Mouse (Mus musculus): ENCODE measurements around the gene Cpt1b.
"Not testable (repeated sequence)": the region's sequence is repeated elsewhere in the genome, so short reads cannot be mapped to it uniquely, and the experiment has no call there.

Gene Cpt1b

DNA sequence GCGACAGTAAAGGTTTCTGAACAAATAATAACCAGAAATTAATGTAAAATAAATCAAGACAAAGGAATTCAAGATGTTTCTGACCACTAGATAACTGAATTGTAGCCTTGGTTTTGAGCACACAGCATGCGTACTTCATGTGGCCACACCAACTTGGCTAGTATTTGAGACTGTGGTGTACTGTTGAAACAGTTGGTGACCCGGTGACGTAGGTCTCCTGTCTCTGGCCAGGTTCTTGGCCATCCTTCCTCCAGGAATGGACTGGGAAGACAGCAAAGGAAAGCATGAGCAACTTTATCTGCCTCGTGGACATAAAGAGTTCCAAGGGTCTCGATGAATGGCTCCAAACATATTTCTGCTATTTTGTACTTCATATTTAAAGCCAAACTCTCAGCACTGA, 6.1 kb upstream of the Cpt1b start:
- no peak for DNase-seq (ENCODE audit: low spot score)

DNA sequence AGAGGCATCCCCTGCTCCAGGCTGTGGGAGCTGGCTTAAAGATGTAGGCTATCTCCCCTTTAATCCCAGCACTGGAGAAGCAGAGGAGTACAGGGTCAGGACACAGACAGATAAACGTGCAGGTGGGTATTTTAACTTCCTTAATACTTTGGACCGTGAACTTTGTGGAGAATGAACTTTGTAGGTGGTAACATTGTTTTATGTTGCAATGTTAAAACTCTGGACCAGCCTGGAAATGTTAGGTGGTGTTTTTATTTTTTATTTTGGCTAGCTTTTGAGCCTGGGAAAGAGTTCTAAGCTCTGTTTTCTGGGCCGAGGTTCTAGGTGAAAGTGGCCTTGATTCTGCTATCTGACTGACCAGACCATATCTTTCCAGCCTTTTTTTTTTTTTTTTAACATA, 5.6 kb upstream of the Cpt1b start:
- DNase-seq (ENCODE audit: low spot score), result no peak

DNA sequence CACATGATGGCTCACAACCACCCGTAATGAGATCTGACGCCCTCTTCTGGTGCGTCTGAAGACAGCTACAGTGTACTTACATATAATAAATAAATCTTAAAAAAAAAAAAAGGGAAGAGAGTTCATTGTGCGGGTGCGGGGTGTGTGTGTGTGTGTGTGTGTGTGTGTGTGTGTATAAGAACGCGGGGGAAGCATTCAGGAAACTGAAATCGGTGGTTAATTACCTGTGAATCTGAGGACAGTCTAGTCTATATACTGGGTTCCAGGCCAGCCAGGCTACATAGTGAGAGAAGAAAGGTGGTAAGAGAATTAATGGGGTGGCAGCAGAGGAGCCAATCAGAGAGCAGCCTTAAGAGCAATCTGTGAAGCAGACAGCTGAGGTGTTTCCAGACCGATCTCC, 5.1 kb upstream of the Cpt1b start:
- not testable (repeated sequence) for DNase-seq (ENCODE audit: low spot score)

DNA sequence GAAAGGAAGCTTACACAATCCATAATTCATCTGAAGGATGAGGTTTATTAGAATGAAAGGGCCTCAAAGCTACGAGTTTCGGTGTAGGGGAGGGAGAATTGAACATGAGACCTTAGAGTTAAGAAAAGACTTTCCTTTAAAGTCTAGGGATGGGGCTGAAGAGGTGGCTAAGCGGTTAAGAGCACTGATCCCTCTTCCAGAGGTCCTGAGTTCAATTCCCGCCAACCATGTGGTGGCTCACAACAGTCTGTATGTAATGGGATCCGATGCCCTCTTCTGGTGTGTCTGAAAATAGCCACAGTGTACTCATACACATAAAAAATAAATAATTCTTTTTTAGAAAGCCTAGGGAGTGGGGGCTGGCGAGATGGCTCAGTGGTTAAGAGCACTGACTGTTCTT, 4.7 kb upstream of the Cpt1b start:
- no peak for DNase-seq (ENCODE audit: low spot score)

DNA sequence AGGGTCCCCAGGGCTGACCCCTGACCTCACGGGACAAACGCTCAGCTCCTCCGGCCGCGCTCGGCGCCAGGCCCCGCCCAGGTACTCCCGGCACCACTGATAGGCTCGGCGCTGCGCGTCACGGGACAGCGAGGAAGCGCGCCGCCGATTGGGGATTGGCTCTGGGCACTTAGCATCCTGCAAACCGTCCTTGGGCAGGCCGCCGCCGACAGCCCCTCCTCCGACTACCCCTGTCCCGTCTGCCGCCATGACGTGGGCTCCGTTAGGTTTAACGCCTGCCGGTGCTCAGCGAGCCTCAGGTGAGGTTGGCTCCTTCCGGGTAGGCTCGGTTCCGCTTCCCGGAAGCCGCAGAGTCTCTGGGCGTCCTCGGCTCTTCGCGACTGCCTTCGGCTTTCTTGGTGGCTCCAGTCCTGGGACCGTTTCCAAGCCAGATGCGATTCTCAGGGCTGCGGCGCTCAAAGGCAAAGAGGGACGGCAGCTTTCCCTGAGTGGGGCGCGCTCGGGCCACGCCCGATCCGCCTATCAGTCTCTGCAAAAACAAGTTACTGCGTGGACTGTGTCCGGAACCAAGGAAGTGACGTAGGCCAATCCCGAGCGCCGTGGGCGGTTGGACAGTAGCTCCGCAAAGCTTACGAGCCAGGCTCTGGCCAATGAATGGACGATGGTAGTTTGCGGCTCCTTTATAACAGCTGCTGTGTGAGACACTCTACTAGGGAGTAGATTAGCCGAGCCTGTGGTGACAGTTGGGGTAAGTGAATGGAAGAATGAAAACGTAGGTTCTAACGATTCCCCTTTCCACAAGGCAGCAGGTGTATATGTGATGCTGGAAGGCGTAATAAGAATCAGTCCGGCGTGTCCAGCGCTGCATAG, 3.9 kb upstream of the Cpt1b start, which contains the start of the genes C730034F03Rik, Gm44502 and Chkb:
Gene C730034F03Rik, plus strand, starts transcription at position 238 of the 870 bp plus-strand sequence.
Gene Gm44502, minus strand, starts transcription at position 345 of the 870 bp plus-strand sequence.
Gene Chkb, minus strand, starts transcription at position 557 of the 870 bp plus-strand sequence.
- DNase-seq (ENCODE audit: low spot score), result peak; percentile 94

DNA sequence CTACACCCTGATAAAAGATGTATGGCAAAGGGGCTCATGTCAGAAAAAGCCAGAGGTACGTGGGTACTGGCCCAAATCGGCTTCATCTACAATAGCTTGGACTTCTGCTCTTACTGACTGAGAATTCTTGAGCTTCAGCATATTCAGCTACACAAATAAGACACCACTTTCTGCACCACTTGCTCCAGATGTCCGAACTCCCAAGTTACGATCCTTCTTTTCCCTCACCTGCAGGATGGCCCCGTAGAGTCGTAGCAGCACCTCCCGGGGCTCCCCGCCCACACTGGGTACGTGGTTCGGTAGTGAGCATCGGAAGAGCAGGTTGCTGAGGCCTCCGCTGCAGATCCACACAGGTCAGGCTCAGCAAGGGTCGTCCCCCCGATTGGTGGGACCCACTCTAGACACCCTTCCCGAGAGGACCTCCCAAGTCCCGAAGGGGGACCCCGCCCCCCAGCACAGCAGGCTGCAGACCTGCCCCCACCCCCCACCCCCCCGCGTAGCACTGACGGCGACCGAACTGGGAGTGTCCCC, 3.2 kb upstream of the Cpt1b start:
- DNase-seq (ENCODE audit: low spot score), result no peak

DNA sequence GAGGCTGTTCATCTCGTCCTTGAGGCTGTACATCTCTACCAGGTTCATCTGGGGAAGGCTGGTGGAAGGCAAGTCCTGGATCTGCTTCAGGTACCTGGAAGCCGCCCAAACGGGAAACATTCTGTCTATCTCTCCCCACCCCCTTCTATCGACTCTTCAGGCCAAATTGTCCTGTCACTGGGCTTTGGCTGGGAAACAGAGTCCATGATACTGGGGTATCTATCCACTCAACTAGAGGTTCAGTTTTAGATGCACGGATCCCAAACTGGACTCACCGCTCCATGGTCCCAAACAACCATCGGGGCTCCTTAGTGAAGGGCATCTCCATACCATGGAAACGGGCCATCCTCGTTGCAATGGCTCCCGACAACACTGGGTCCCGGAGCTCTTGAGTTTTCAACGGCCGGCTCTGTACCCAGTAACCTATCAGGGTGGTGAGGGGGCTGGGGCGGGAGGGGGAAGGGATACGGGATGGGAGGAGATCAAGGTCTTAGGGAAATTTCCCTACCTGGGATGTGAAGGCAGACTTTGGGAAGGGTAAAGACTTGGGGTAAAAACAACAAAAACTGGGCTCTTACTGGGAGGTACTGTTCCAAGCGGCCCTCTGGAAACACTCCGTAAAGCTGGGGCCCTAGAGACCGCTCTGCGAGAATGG, 2.6 kb upstream of the Cpt1b start:
- DNase-seq (ENCODE audit: low spot score), result no peak

DNA sequence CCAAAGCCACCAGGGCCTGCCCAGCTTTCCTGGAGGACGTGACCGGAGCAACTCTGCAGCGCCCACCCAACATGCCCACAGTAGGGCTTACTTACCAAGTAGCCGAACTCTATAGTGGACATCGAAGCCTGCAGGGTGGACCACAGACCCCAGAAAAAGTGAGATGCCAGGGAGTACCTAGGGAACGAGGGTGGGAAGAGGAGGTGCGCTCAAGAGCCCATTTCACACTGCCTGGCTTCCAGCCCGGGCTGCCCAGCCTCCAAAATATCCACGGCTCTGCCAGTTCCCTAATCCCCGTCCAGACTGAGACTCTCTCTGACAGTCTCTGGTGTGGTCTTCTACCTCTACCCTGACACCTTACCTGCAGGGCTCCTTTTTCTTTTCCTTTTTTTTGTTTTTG, 1.1 kb upstream of the Cpt1b start:
- DNase-seq (ENCODE audit: low spot score), result no peak

DNA sequence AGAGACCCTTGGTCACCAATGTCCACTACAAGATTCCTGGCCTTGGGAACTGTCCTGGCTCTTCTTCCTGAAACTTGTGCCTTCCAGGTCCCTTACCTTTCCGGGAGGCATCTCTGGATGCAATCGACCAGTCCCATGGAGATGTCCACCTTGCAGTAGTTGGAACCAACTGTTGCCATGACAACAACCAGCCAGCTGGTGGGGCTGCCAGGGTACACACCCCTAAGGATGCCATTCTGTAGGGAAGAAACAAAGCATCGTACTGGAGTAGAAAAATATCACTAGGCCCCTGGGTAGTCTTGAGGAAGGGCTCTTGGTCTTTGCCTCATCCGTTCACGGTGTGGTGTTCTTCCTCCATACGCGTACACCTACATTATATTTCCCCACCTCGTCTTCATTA, 1.0 kb downstream of the Cpt1b start:
- DNase-seq (ENCODE audit: low spot score), result no peak

DNA sequence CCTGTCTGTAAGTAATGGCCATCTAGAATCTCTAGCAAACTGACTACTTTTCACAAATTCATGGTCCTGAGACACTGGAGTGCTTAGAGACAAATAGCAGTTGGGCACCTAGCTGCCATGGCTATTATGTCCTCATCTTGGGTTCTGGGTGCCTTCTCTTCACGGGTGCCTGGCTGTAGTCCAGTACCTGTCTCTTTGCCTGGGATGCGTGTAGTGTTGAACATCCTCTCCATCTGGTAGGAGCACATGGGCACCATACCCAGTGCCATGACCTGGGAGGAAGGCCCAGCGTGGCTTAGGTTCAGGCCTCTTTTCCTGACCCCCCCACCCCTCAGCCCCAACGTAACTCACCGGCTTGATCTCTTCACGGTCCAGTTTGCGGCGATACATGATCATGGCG, 3.7 kb downstream of the Cpt1b start:
- DNase-seq (ENCODE audit: low spot score), result no peak

DNA sequence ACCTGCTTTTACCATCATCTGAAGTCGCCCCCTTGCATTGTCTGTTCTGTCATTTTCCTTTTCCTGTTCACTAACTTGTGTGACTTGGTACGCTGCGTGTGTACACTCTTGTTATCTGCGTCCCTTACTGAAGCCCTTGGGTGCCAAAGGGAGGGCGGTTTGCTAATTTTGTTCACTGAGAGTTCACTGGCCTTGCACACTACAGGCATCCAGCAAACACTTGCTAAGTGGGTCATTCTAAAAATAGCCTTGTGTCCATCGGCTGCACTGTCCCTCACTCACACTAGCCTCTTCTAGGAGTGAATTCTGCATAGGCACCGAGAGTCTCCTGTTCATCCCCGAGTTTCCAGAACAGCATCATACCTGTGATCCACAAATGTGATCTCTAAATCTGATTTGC, 10.4 kb downstream of the Cpt1b start:
- no peak for DNase-seq (ENCODE audit: low spot score)

DNA sequence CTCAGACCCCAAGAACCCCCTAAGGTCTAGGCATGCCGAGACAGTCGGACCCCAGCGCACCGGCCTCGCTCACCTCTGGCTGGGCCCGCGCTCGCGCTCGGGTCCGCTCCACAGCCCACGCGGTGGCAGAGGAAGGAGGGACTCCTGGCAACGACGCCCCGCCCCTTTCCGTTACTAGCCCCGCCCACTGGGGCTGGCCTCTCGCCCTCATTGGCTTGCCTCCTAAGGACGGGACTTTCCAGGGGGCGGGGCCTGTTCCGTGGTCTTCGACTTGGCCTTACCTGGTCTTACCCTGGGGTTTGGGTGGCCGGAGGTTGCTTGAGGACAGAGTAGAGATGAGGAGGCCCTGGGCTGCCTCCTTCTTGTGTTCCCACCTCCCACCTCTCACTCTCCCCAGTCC, 15.5 kb downstream of the Cpt1b start, which contains the start of gene Syce3:
Gene Syce3, minus strand, starts transcription at position 386 of the 400 bp plus-strand sequence.
- DNase-seq (ENCODE audit: low spot score), result no peak

DNA sequence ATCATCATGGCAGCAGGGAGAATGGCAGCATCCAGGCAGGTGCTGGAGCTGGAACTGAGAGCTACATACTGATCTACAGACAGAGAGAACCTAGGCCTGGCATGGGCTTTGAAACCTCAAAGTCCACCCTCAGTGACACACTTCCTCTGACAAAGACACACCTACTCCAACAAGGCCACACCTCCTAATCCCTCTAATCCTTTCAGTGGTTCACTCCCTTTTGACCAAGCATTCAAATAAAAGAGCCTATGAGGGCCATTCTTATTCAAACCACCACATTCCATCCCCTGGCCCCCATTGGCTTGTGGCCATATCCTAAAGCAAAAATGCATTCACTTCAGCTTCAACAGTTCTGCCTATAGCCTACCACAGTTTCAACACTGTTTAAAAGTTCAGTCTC, 19.0 kb downstream of the Cpt1b start:
- DNase-seq (ENCODE audit: low spot score), result no peak

DNA sequence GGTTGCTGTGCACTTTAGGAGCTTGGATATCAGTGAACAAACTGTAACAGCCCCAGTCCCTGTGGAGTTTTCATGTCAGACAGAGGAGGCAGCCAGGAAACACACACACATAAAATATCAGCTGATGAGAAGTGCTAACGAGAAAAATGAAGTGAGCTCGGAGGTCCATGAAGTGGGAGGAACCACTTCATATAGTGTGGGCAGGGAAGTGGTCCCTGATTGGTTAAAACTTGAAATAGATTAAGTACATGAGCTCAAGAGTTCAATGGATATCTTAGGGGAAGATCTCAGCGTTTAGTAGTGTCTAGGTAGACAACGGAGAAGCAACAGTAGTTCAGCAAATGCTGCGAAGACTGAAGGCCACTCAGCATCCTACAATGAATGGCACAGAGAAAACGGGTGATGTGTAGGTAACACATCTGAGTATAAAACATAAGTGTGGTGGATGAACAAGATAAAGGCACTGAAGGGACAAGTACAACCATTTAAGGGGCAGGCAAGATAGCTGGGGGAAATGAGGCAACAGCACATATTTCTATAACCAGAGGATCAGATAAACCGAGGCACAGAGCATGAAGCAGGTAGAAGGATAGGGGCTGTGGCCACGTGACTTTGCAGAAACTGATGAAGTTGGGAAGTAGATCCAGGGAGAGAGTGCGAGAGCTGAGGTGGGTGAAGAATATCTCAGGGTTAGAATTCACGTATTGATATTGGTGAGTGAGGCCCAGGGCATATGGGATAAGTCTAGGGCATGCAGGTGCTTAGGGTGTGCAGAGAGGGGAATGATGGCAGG, 20.6 kb downstream of the Cpt1b start:
- no peak for DNase-seq (ENCODE audit: low spot score)

DNA sequence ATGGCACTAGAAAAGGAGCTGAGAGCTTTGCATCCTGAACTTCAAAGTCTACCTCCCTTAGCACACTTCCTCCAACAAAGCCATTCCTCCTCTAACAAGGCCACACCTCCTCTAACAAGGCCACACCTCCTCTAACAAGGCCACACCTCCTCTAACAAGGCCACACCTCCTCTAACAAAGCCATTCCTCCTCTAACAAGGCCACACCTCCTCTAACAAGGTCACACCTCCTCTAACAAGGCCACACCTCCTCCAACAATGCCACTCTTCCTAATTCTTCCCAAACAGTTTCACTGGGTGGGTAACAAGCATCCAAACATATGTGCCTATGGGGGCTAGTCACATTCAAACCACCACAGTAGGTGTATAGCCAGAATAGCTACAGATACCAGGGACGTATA, 23.2 kb downstream of the Cpt1b start:
- no peak for DNase-seq (ENCODE audit: low spot score)

DNA sequence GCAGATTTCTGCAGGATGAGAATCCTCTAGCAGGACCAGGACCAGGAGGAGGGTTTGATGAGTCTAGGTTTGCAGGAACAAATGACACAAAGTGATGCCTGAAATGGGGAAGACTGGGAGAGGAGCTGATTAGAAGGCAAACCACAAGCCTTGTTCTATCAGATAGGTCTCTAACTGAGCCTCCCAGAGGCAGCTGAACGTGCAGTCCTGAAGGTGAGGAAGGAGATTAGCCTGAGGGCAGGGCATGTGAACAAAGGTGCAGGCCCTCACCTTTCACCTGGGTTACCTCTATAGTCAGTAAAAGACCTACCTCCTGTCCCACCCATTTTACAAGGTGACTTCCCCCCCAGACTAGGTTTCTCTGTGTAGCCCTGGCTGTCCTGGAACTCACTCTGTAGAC, 25.9 kb downstream of the Cpt1b start:
- DNase-seq (ENCODE audit: low spot score), result no peak

DNA sequence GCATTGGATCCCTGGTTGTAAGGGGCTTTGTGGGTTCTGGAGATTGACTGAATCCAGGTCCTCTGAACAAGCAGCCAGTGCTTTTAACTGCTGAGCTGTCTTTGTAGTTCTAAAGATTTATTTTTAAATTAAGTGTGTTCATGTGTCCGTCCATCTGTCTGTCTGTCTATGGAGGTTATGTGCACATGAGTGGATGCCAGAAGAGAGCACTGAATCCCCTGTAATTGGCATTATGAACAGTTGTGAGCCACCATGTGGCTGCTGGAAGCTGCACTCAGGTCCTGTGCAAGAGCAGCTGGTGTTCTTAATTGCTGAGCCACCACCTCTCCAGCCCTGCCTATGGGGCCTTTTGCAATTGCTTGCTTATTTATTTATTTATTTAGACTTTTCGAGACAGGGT, 27.5 kb downstream of the Cpt1b start:
- DNase-seq (ENCODE audit: low spot score), result no peak

DNA sequence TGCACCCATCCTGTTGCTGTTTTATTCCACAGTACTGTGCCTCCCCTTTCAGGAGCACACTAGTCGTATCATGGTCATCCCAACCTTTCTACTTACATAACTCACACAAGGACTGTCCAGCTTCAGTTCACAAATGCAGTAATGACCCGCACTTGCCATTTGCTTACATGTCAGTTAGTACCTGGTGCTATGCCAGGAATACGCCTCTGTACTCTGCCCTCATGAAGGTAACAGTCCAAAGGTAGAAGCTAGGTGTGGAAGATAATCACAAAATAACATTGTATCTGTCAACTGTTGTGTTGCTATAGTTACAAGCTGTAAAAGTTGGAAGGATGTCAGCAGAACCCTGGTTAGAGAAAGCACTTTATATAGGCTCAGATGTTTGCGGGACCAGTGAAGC, 28.8 kb downstream of the Cpt1b start:
- DNase-seq (ENCODE audit: low spot score), result no peak

DNA sequence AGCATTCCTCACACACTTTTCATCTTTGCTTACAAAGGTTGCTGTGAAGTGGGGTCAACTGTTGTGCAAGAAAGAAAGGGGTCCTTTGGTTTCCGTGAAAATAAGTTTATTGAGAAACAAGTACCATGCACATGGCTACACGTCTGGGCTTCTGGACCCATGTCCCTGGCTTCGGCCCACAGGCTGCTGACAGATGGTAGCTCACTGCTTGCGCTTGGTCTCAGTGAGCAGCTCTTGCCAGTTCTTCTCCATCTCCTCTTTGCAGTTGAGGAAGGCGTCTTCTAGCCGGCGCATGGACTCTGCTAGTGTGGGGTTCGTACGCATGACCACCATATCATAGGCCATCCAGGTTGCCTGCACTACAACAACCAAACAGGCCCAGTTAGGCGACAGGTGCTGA, 35.6 kb downstream of the Cpt1b start:
- DNase-seq (ENCODE audit: low spot score), result no peak

DNA sequence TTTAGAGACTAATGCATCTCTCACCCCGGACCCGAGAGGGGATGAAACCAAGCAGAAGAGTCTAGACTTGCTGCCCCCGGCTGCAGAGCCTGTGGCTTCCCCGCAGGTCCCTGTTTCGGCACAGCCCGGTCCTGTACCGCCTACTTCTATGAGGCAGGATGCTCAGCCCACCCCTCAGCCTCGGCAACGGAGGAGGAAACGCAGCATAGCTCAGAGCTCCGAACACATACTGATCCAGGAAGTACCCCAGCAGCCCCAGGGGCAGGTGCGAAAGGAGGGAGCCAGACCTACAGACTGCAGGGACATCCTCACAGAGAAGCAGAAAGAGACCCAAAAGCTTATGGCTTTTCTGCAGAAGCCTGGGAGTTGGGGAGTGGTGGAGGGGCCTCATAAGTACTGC, 38.5 kb downstream of the Cpt1b start:
- no peak for DNase-seq (ENCODE audit: low spot score)

DNA sequence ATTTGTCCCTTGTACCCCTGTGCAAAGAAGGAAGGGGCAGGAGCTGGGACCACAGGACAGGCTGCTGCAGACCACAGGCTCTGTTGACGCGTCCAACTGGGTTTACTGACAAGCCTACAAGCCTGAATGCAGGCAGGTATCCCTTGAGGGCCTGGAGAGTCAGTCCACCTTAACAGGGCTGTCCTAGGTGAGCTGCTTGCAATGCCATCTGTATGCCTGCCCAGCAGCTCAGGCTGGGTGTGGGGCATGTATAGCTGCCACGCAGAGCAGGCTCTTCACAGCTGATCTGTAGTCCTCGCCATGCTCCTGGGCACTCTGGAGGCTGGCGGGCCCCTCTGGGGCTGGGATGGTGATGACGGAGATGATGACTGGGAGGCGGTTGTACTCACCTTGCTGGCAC, 41.0 kb downstream of the Cpt1b start, which contains the start of gene Klhdc7b:
Gene Klhdc7b, plus strand, starts transcription at position 301 of the 400 bp plus-strand sequence.
- no peak for DNase-seq (ENCODE audit: low spot score)

DNA sequence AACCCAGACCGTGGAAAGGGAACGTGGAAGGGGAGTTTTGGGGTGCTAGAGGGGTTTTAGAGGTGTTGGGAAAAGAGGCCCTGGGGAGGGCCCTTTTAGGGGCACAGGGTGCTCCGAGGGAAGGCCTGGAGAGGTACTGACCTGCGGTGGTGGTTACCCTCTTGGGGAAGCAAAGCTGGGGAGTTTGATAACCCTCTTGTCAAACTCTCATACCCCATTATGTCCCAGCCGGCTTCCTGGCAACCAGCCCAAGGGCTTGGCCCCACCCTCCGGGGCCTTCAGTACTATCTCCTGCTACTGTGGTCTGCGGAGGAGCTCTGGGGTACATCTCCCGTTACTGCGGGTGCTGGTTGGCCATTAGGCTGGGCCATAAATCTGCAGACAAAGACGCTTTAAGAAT, 46.2 kb downstream of the Cpt1b start:
- no peak for DNase-seq (ENCODE audit: low spot score)

Data from left cerebral cortex, adult 11 months (tissue).